In genomic region chr9:45840331-45840730, GRCm38 (mm10) we compare ENCODE assay signal across 9 mouse cellular contexts. TPM values are rescaled to one million over a fixed set of nuclear protein-coding genes. Genes with fewer than 3 reads are reported as not detected.
DNase-seq lines count a peak whose midpoint lies in the region; ATAC-seq and TF ChIP-seq lines count a peak whose summit lies in the region.
"Had no signal": no experiment of that assay in that cellular context is flagged by ENCODE, and none has a peak within 500 bp of the region (broad histone marks: within the 10 kb centered on the region; RNA-seq: fewer than 3 reads in every experiment).

No protein-coding gene starts in this region.

- H3K9ac ChIP-seq in kidney, embryonic 14.5 days (ENCODE audit: low read depth, low read length): peak overlapping the region; percentile 78; the same call in 1 of the 2 replicates
- H3K9ac ChIP-seq in embryonic facial prominence, embryonic 13.5 days: peak overlapping the region; percentile 93
- peak overlapping the region; percentile 71; the same call in 1 of the 2 replicates for H3K9ac ChIP-seq in intestine, embryonic 14.5 days (ENCODE audit: low read length)
- H3K9ac ChIP-seq in midbrain, postnatal 0 days (replicated peaks; ENCODE audit: low read length, poor library complexity, severe bottlenecking): peak overlapping the region; percentile 85

- TF ChIP-seq CTCF in midbrain, postnatal 0 days (IDR thresholded peaks at IDR 0.05): no peak

- peak overlapping the region; percentile 75 for H3K4me2 ChIP-seq in kidney, embryonic 14.5 days (replicated peaks; ENCODE audit: low read depth, low read length)
- H3K4me2 ChIP-seq in embryonic facial prominence, embryonic 13.5 days: peak overlapping the region; percentile 99
- peak overlapping the region; percentile 92 for H3K4me2 ChIP-seq in intestine, embryonic 14.5 days (ENCODE audit: low read length)
- H3K4me2 ChIP-seq in midbrain, postnatal 0 days (ENCODE audit: low read depth, low read length, poor library complexity, severe bottlenecking): peak overlapping the region; percentile 98

- no peaks in the 10 kb centered on the region for H3K9me3 ChIP-seq in kidney, embryonic 14.5 days (ENCODE audit: control insufficient read depth, low read length)
- H3K9me3 ChIP-seq in embryonic facial prominence, embryonic 13.5 days: no peaks in the 10 kb centered on the region
- H3K9me3 ChIP-seq in intestine, embryonic 14.5 days (ENCODE audit: control insufficient read depth, low read length): no peaks in the 10 kb centered on the region
- H3K9me3 ChIP-seq in midbrain, postnatal 0 days (ENCODE audit: low read length): no peaks in the 10 kb centered on the region
- H3K9me3 ChIP-seq: G1E had no signal

- no peak overlapping the region for H3K27ac ChIP-seq in kidney, embryonic 14.5 days (ENCODE audit: low read depth, low read length)
- H3K27ac ChIP-seq in embryonic facial prominence, embryonic 13.5 days: no peak overlapping the region
- H3K27ac ChIP-seq in intestine, embryonic 14.5 days (ENCODE audit: low read depth): no peak overlapping the region
- no peak overlapping the region for H3K27ac ChIP-seq in midbrain, postnatal 0 days (ENCODE audit: low read depth, low read length)

- no peaks in the 10 kb centered on the region for H3K36me3 ChIP-seq in kidney, embryonic 14.5 days (ENCODE audit: control insufficient read depth, insufficient read depth, low read length)
- H3K36me3 ChIP-seq in embryonic facial prominence, embryonic 13.5 days: no peaks in the 10 kb centered on the region
- no peaks in the 10 kb centered on the region for H3K36me3 ChIP-seq in intestine, embryonic 14.5 days (ENCODE audit: control insufficient read depth, insufficient read depth, low read length)
- H3K36me3 ChIP-seq in midbrain, postnatal 0 days (ENCODE audit: insufficient read depth, low read length): no peaks in the 10 kb centered on the region
- H3K36me3 ChIP-seq: G1E had no signal

- 51% methylated on average over 5 of the region's 5 CpGs for WGBS in kidney, embryonic 14.5 days
- 67% methylated on average over 5 of the region's 5 CpGs for WGBS in embryonic facial prominence, embryonic 13.5 days
- 59% methylated on average over 5 of the region's 5 CpGs for WGBS in intestine, embryonic 14.5 days
- WGBS in midbrain, postnatal 0 days: 71% methylated on average over 5 of the region's 5 CpGs

- H3K4me1 ChIP-seq in kidney, embryonic 14.5 days (ENCODE audit: control insufficient read depth, insufficient read depth, low read length): peaks cover 25% of the 10 kb centered on the region
- H3K4me1 ChIP-seq in embryonic facial prominence, embryonic 13.5 days: peaks cover 34% of the 10 kb centered on the region
- peaks cover 22% of the 10 kb centered on the region for H3K4me1 ChIP-seq in intestine, embryonic 14.5 days (replicated peaks; ENCODE audit: control insufficient read depth, insufficient read depth, low read length)
- H3K4me1 ChIP-seq in midbrain, postnatal 0 days (ENCODE audit: insufficient read depth, low read length): peaks cover 21% of the 10 kb centered on the region

- H3K27me3 ChIP-seq in kidney, embryonic 14.5 days (ENCODE audit: control insufficient read depth, insufficient read depth, low read length): no peaks in the 10 kb centered on the region
- H3K27me3 ChIP-seq in embryonic facial prominence, embryonic 13.5 days: no peaks in the 10 kb centered on the region
- H3K27me3 ChIP-seq in intestine, embryonic 14.5 days (replicated peaks; ENCODE audit: control insufficient read depth, insufficient read depth, low read length): no peaks in the 10 kb centered on the region
- no peaks in the 10 kb centered on the region for H3K27me3 ChIP-seq in midbrain, postnatal 0 days (ENCODE audit: insufficient read depth, low read length)

- DNase-seq in kidney, postnatal 25 days: no peak
- no peak for DNase-seq in intestine, embryonic 14.5 days (ENCODE audit: low spot score)
- no peak for DNase-seq in midbrain, postnatal 0 days (ENCODE audit: low spot score)
- no peak for DNase-seq in spleen, adult 18-20 months
- no peak for DNase-seq in frontal cortex, postnatal 36 days (ENCODE audit: low spot score in 2 of 2)
- DNase-seq in urinary bladder, adult 18-20 months (ENCODE audit: low spot score in 2 of 2): no peak

- H3K4me3 ChIP-seq in kidney, embryonic 14.5 days (ENCODE audit: low read length): peak overlapping the region; percentile 80
- H3K4me3 ChIP-seq in embryonic facial prominence, embryonic 13.5 days: peak overlapping the region; percentile 88
- peak overlapping the region; percentile 70; the same call in 1 of the 2 replicates for H3K4me3 ChIP-seq in intestine, embryonic 14.5 days (ENCODE audit: low read depth, low read length)
- H3K4me3 ChIP-seq in midbrain, postnatal 0 days (ENCODE audit: low read depth, low read length): peak overlapping the region; percentile 94

- ATAC-seq in kidney, embryonic 14.5 days (ENCODE audit: low FRiP score, low TSS enrichment): no peak
- ATAC-seq in embryonic facial prominence, embryonic 13.5 days (ENCODE audit: insufficient number of reproducible peaks, insufficient read depth, low FRiP score, low TSS enrichment, low read depth): no peak
- no peak for ATAC-seq in intestine, embryonic 14.5 days (replicated peaks; ENCODE audit: low FRiP score, low TSS enrichment, low read depth)
- no peak for ATAC-seq in midbrain, postnatal 0 days (ENCODE audit: low FRiP score)

RNA-seq across cellular contexts. Expression of gene Bace1, which starts 2.0 kb away (rescaled TPM):
- 23.4 and 36.2 TPM in 2 replicates for polyA plus RNA-seq in kidney, embryonic 14.5 days (2014; fragmentation: Nextera tagmentation; extraction: Ambion mirVana)
- polyA plus RNA-seq in embryonic facial prominence, embryonic 13.5 days (2015; fragmentation: Nextera tagmentation; extraction: Ambion mirVana): 34.4 and 35.5 TPM in 2 replicates
- polyA plus RNA-seq in intestine, embryonic 14.5 days (2014; fragmentation: Nextera tagmentation; extraction: Ambion mirVana): 26.8 and 28.1 TPM in 2 replicates
- 60.7 and 77.3 TPM in 2 replicates for total RNA-seq in midbrain, postnatal 0 days (2014; rRNA removed)
- polyA plus RNA-seq in midbrain, postnatal 0 days (2015; fragmentation: Nextera tagmentation; extraction: Ambion mirVana): 42.0 and 46.4 TPM in 2 replicates

RNA-seq across cellular contexts. Expression of gene Cep164, which starts 11.8 kb away (rescaled TPM):
- 24.3 and 30.8 TPM in 2 replicates for polyA plus RNA-seq in kidney, embryonic 14.5 days (2014; fragmentation: Nextera tagmentation; extraction: Ambion mirVana)
- 33.8 and 34.3 TPM in 2 replicates for polyA plus RNA-seq in embryonic facial prominence, embryonic 13.5 days (2015; fragmentation: Nextera tagmentation; extraction: Ambion mirVana)
- polyA plus RNA-seq in intestine, embryonic 14.5 days (2014; fragmentation: Nextera tagmentation; extraction: Ambion mirVana): 27.5 and 28.0 TPM in 2 replicates
- 17.1 and 21.3 TPM in 2 replicates for total RNA-seq in midbrain, postnatal 0 days (2014; rRNA removed)
- polyA plus RNA-seq in midbrain, postnatal 0 days (2015; fragmentation: Nextera tagmentation; extraction: Ambion mirVana): 12.2 and 17.7 TPM in 2 replicates
